Mouse (Mus musculus) liver, postnatal 0 days (tissue): ENCODE data around the gene Tiam1.

Source experiments
- CTCF ChIP-seq: sonication (generic); IDR thresholded peaks from 2 replicates; pipeline ENCODE4 v1.5.1; 2016; ENCODE audit warnings: antibody characterized with exemption, low read depth
- EP300 ChIP-seq: IDR thresholded peaks from 2 replicates; pipeline ENCODE4 v1.6.1; 2016; ENCODE audit warnings: antibody characterized with exemption, low read depth, mild to moderate bottlenecking

GRCm38 (mm10) chr16:89808168-89808567 lies 335.4 kb downstream of the Tiam1 start:
- TF ChIP-seq CTCF: no peak
- TF ChIP-seq EP300: no peak
